Mouse (Mus musculus) heart, embryonic 16.5 days (tissue): ENCODE results near the gene Olfr263. TPM values are rescaled to one million over a fixed set of nuclear protein-coding genes. Genes with fewer than 3 reads are reported as not detected.

Experiments
- ATAC-seq: fragments of 200-750 bp; cut with Nextera tagmentation; replicated peaks from 2 replicates; pipeline ENCODE4 v1.8.0; 2017; ENCODE audit warnings: moderate number of reproducible peaks; ENCODE audit not compliant: insufficient read depth, low FRiP score; ENCODE audit errors: extremely low read depth
- H3K27ac ChIP-seq: fragments of 300-500 bp; sonication (generic); 2 replicates; pipeline ENCODE4 v1.5.1; 2014; ENCODE audit warnings: mild to moderate bottlenecking, low read length, control low read depth, moderate library complexity
- H3K27me3 ChIP-seq: fragments of 300-500 bp; sonication (generic); 2 replicates; pipeline ENCODE4 v1.6.1; 2014; ENCODE audit warnings: low read length, mixed read lengths; ENCODE audit not compliant: control insufficient read depth, insufficient read depth
- H3K36me3 ChIP-seq: fragments of 300-500 bp; sonication (generic); 2 replicates; pipeline ENCODE4 v1.6.1; 2014; ENCODE audit not compliant: control insufficient read depth, insufficient read depth
- H3K4me1 ChIP-seq: fragments of 300-500 bp; sonication (generic); 2 replicates; pipeline ENCODE4 v1.6.1; 2014; ENCODE audit warnings: low read length, mixed read lengths; ENCODE audit not compliant: control insufficient read depth, insufficient read depth
- H3K4me2 ChIP-seq: fragments of 300-500 bp; sonication (generic); 2 replicates; pipeline ENCODE4 v1.6.1; 2014; ENCODE audit warnings: low read depth, mild to moderate bottlenecking, control low read depth, low read length
- H3K4me3 ChIP-seq: fragments of 300-500 bp; sonication (generic); 2 replicates; pipeline ENCODE4 v1.5.1; 2014; ENCODE audit warnings: mild to moderate bottlenecking, control low read depth, low read length
- H3K9ac ChIP-seq: fragments of 300-500 bp; sonication (generic); 2 replicates; pipeline ENCODE4 v1.6.1; 2014; ENCODE audit warnings: low read length, control low read depth
- H3K9me3 ChIP-seq: fragments of 300-500 bp; sonication (generic); replicated peaks from 2 replicates; pipeline ENCODE4 v1.6.1; 2016; ENCODE audit warnings: low read length; ENCODE audit not compliant: control insufficient read depth
- WGBS: fragments of 180-500 bp; shearing (Covaris S2); extraction: QIAGEN DNeasy Blood & Tissue Kit; methylation state at CpG from one replicate; pipeline ENCODE4 v1.1.7; 2014; 5-methylcytosine and 5-hydroxymethylcytosine counted together
- polyA plus RNA-seq: library from polyadenylated mRNA; unstranded; fragments of >200 nt; fragmentation: Nextera tagmentation; extraction: Ambion mirVana; gene quantifications from 2 replicates; pipeline ENCODE4 v1.2.1, GENCODE M21; 2015

The Olfr263 gene
- polyA plus RNA-seq, 1 experiment from 2014 or later, result not detected

DNA sequence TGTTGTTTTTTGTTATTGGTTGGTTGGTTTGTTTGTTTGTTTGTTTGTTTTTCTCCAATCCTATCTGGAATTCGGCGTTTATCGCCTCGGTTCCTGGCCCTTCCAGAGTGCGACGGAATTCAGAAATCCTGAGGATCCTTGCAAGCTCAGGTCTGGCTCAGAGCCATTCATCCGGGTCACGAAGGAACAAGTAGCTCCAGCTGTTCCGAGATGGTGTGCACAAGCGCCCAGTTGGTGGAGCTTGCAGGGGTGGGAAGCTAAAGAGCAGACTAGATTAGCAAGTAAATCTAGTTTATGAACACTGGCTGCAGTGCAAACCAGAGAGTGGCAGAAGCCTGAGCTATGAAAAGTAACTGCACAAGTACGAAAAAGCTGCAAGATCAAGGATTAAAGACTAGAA is 43.6 kb downstream of the Olfr263 start:
- peak; percentile 34; the same call in 1 of the 2 replicates for ATAC-seq
- Histone ChIP-seq H3K36me3 (no peaks in the 10 kb centered on the region), H3K9ac (peak overlapping the region; percentile 65), H3K9me3 (no peaks in the 10 kb centered on the region), H3K4me3 (peak overlapping the region; percentile 58), H3K4me2 (peak overlapping the region; percentile 85), H3K4me1 (peaks cover 15% of the 10 kb centered on the region), H3K27me3 (no peaks in the 10 kb centered on the region), H3K27ac (peak overlapping the region; percentile 75)
- under 1% methylated on average over 11 of the region's 11 CpGs for WGBS

DNA sequence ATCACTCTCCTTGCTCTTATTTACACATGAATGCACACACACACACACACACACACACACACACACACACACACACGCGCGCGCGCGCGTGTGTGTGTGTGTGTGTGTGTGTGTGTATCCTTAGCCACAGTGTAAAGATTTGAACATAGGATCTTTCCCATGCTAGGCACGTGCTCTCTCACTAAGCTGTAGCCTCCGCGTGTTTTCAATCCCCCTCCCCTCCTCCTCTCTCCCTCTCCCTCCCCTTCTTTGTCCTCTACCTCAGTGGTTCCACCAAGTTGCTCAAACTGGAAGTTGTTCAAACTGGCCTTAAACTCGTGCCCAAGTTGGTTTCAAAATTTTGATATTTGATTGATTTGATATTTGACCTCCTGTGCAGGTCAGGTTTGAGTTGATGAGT is 47.3 kb downstream of the Olfr263 start:
- H3K4me3 ChIP-seq, result no peak overlapping the region
- no peak overlapping the region for H3K4me2 ChIP-seq
- H3K27me3 ChIP-seq, result no peaks in the 10 kb centered on the region
- peaks cover 21% of the 10 kb centered on the region for H3K4me1 ChIP-seq
- no peaks in the 10 kb centered on the region for H3K36me3 ChIP-seq
- no peaks in the 10 kb centered on the region for H3K9me3 ChIP-seq
- WGBS, result 77% methylated on average over 11 of the region's 11 CpGs
- H3K27ac ChIP-seq, result no peak overlapping the region
- no peak for ATAC-seq
- H3K9ac ChIP-seq, result no peak overlapping the region

DNA sequence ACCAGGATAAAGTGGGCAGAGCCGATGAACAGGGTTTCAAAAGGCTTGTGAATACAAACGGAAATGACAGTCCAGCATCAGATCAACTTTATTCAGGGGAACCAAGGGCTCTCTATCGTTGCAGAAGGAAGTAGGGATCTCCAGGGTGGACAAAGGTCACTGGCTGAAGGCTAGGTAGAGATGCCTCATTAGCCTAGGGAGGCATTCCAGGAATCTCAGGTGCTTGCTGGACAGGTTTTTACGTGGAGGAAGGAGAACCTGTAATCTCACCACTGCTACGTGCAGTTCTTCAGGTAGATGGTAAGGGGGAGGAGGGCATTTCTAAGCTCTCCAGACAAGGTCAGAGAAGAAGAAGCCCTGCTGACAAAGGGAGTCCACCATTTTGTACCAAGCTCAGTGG is 48.2 kb downstream of the Olfr263 start:
- 55% methylated on average over 5 of the region's 5 CpGs for whole genome bisulfite sequencing
- Histone ChIP-seq H3K4me2 (no peak overlapping the region), H3K27ac (no peak overlapping the region), H3K9me3 (no peaks in the 10 kb centered on the region), H3K27me3 (no peaks in the 10 kb centered on the region), H3K9ac (no peak overlapping the region), H3K4me1 (peaks cover 27% of the 10 kb centered on the region), H3K4me3 (no peak overlapping the region), H3K36me3 (no peaks in the 10 kb centered on the region)
- no peak for ATAC-seq

DNA sequence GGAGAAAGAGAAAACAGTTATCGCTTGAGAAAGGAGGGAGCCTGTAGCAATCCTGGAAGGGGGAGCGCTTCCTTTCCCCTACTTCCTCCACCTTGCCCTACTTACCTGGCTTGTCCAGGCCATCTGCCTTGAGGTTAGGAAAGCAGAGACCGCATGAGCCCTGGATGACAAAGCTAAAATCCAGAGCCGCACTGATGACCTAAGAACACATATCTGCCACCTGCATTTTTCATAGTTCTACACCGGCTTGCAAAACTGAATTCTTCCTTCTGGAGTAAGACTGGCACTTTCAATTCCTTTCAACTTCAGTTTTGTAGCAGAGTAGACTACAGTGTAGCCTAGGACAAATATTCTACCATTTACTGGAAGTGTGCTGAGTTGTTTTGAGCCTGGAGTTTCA is 48.9 kb downstream of the Olfr263 start:
- H3K27ac ChIP-seq, result no peak overlapping the region

DNA sequence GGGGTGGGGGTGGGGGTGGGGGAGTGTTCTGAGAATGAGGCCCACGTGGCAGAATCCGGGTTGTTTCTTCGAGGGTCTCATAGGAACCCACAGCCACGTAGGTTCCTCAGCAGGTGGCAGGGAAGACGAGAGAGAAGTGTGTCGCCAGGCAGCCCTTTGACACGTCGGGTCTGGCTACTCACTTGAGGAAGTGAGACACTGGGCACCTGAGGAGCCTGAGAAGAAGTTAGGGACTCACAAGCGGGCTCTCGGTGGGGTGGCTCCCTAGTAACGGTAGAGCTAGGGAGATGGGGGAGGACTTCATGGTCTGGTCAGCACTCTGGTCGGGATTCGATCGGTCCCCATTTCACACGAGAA is 49.9 kb downstream of the Olfr263 start, which contains the start of gene Trim27:
Gene Trim27, plus strand, starts transcription at position 79 of the 357 bp plus-strand sequence.
- H3K9ac ChIP-seq, result peak within 1 kb of the TSS; percentile 93

More for the DNA sequence above, 48.9 kb downstream of the Olfr263 start:
- Histone ChIP-seq H3K4me1 (peaks cover 23% of the 10 kb centered on the region), H3K36me3 (peaks cover 5% of the 10 kb centered on the region; the same call in 1 of the 2 replicates), H3K9ac (no peak overlapping the region), H3K9me3 (no peaks in the 10 kb centered on the region), H3K4me2 (peak overlapping the region; percentile 92; the same call in 1 of the 2 replicates), H3K27me3 (no peaks in the 10 kb centered on the region), H3K4me3 (no peak overlapping the region)
- WGBS, result 84% methylated on average over 5 of the region's 5 CpGs
- no peak for ATAC-seq

DNA sequence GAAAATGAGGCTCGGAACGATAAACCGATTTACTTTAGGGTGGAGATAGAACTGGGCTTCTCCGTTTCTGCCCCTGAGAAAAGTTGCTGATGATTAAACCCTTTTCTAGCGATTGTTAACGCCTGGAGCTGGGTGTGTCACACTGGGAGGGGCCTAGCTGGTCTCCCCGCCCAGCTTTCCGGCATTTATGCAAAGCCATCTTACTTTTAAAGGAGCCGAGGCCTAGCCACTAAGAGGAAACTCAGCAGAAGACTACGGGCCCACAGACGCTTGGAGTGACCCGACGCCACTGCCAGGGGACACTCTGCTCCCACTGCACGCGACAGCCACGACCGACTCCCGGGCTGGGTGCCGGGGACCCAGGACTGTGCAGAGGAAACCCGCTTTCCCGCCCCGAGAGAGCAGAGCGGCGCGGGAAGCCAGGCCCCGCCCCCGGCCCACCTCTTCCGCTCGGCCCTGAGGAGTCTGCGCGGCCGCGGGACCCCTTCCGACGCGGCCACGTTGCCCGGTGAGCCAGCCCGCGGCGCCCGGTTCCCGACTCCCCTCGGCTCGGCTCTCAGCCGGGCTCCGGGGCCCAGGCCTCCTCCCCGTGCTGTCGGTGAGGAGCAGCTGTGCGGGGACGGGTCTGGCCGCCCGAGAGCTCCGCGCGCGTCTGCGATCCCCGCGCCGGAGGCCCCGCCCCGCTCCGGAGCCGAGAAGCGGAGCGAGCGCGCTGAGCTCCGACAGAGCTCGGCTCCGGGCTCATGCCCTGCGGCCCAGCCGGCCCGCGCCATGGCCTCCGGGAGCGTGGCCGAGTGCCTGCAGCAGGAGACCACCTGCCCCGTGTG is 50.5 kb downstream of the Olfr263 start:
- peaks cover 18% of the 10 kb centered on the region for H3K36me3 ChIP-seq
- H3K4me1 ChIP-seq, result peaks cover 22% of the 10 kb centered on the region
- peak overlapping the region; percentile 92 for H3K4me2 ChIP-seq
- H3K9ac ChIP-seq, result peak overlapping the region; percentile 93
- H3K4me3 ChIP-seq, result peak overlapping the region; percentile 84
- no peaks in the 10 kb centered on the region for H3K9me3 ChIP-seq
- peak overlapping the region; percentile 93 for H3K27ac ChIP-seq
- WGBS, result under 1% methylated on average over 80 of the region's 80 CpGs
- no peaks in the 10 kb centered on the region for H3K27me3 ChIP-seq
- peak; percentile 95 for ATAC-seq

More for the DNA sequence above, 49.9 kb downstream of the Olfr263 start, which contains the start of gene Trim27:
- Histone ChIP-seq H3K4me1 (peaks cover 22% of the 10 kb centered on the region), H3K9me3 (no peaks in the 10 kb centered on the region), H3K4me2 (peak within 1 kb of the TSS; percentile 92), H3K27ac (peak within 1 kb of the TSS; percentile 93), H3K27me3 (no peaks in the 10 kb centered on the region), H3K4me3 (peak within 1 kb of the TSS; percentile 84), H3K36me3 (peaks cover 15% of the 10 kb centered on the region)
- 0% methylated on average over 15 of the region's 15 CpGs for WGBS
- peak; percentile 20 for ATAC-seq

DNA sequence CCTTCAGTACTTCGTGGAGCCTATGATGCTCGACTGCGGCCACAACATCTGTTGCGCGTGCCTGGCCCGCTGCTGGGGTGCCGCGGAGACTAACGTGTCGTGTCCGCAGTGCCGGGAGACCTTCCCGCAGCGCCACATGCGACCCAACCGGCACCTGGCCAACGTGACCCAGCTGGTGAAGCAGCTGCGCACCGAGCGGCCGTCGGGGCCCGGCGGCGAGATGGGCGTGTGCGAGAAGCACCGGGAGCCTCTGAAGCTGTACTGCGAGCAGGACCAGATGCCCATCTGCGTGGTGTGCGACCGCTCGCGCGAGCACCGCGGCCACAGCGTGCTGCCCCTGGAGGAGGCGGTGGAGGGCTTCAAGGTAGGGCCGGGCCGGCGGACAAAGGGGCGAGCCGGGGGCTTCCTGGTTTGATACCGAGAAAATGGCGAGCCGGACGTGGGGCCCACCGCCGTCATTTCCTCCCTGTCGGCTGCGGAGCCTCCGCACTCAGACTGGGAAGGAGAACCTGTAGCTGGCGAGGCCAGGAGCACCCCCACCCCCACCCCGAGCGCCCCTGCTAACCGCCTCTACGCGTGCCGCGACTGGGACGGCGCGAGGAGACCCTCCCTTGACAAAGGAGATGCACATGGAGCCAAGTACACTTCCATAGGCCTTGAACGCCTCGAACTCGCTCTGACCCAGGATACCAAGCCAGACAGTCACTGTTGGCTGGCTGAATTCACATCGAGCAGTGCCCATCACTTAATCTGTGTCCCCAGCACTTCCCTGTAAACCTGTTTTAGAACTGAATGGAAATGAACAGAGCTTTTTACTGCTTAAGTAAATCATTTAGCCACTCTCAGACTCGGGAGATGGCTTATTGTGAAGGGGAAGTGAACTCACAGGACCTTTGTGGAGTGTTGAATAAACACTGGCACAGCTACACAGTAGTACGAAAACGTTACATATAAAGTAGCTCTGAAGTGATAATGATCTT is 51.4 kb downstream of the Olfr263 start:
- peak overlapping the region; percentile 70 for H3K4me2 ChIP-seq
- H3K9me3 ChIP-seq, result no peaks in the 10 kb centered on the region
- WGBS, result under 1% methylated on average over 71 of the region's 71 CpGs
- H3K9ac ChIP-seq, result peak overlapping the region; percentile 93
- peaks cover 22% of the 10 kb centered on the region for H3K4me1 ChIP-seq
- ATAC-seq, result peak; percentile 42
- H3K4me3 ChIP-seq, result peak overlapping the region; percentile 84
- H3K36me3 ChIP-seq, result peaks cover 19% of the 10 kb centered on the region
- no peaks in the 10 kb centered on the region for H3K27me3 ChIP-seq
- H3K27ac ChIP-seq, result peak overlapping the region; percentile 93

DNA sequence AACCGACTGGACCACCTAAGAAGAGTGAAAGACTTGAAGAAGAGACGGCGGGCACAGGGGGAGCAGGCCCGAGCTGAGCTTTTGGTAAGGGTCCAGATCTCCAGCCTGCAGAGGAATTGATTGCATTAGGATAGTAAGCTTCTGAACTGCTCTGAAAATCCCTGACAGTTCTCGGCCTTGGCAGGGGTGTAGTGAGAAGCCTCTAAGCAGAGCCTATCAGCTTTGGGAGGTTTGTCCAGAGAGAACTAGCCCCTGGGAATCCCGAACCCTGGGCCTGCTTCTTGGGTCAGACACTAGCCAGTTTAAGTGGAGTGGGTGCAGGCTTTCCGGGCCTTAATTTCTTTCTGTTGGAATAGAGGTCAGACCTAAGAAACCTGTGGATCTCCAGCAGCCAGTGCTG is 52.6 kb downstream of the Olfr263 start:
- ATAC-seq, result no peak

More for the DNA sequence above, 52.6 kb downstream of the Olfr263 start:
- H3K36me3 ChIP-seq, result peaks cover 27% of the 10 kb centered on the region
- H3K27me3 ChIP-seq, result no peaks in the 10 kb centered on the region
- peak overlapping the region; percentile 84 for H3K4me3 ChIP-seq
- H3K9ac ChIP-seq, result peak overlapping the region; percentile 93
- peaks cover 22% of the 10 kb centered on the region for H3K4me1 ChIP-seq
- WGBS, result 66% methylated on average over 7 of the region's 7 CpGs
- no peak overlapping the region for H3K27ac ChIP-seq
- no peaks in the 10 kb centered on the region for H3K9me3 ChIP-seq
- peak overlapping the region; percentile 70 for H3K4me2 ChIP-seq
